Mouse (Mus musculus): Measurements from ENCODE around the gene Dnah17. TPM values are rescaled to one million over a fixed set of nuclear protein-coding genes. Genes with fewer than 3 reads are reported as not detected.

Dnah17 gene
- polyA plus RNA-seq, 1 experiment from 2014 or later = 0.04 TPM

DNA sequence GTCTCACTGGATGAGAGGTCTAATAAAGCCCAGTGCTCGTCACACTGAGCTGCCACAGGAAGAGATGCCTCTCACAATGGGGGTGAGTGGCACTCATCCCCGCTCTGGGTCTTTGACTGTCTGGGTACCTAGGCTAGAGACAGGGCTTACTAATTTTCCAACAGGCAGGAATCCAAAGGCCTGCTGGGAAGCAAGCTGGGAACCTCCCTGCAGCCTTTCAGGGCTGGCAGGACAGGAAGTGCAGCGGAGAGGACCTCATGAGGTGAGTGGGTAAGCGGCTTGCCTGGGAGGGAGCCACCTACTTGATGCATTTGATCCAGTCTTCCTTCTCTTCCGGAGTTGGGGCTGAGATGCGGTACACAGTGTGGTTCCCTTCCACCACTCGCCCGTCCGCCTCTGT, 38.3 kb upstream of the Dnah17 start:
- H3K9ac ChIP-seq (ENCODE audit: low read length) = no peak overlapping the region
- no peak overlapping the region for H3K4me3 ChIP-seq (ENCODE audit: low read depth, low read length)
- H3K4me1 ChIP-seq (replicated peaks; ENCODE audit: control insufficient read depth, insufficient read depth) = no peaks in the 10 kb centered on the region; the same call in 1 of the 2 replicates
- no peak for TF ChIP-seq CTCF (IDR thresholded peaks at IDR 0.05; ENCODE audit: low read depth)
- no peak for TF ChIP-seq EP300 (optimal IDR thresholded peaks at IDR 0.05)
- ATAC-seq (ENCODE audit: low FRiP score, low TSS enrichment) (no peak), DNase-seq (ENCODE audit: low spot score) (no peak)
- no peaks in the 10 kb centered on the region for H3K9me3 ChIP-seq (ENCODE audit: control insufficient read depth, low read length)
- no peaks in the 10 kb centered on the region for H3K27me3 ChIP-seq (ENCODE audit: control insufficient read depth, insufficient read depth, low read length)
- H3K27ac ChIP-seq (replicated peaks) = no peak overlapping the region
- WGBS = 83% methylated on average over 9 of the region's 9 CpGs
- no peak overlapping the region for H3K4me2 ChIP-seq (replicated peaks; ENCODE audit: low read depth)
- peaks cover 10% of the 10 kb centered on the region; the same call in 1 of the 2 replicates for H3K36me3 ChIP-seq (ENCODE audit: control insufficient read depth, insufficient read depth, low read length)

DNA sequence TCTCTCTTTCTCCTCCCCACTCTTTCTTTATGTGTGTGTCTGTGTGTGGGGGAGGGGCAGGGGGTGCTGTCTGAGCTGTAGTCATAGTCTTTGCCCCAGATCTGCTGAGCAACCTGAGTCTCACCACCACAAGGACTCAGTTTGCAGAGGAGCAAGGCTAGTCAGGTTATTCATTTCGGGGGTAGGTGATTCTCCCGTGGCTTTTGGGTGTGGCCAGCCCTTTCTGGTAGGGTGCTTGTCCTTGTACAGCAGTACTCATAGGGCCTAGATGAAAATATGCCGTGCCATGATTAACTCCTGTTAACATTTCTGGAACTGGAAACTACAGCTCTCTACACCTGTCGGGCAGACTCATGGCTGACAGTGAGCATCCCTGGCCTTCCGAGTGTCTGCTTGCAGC, 36.2 kb upstream of the Dnah17 start:
- 86% methylated on average over 5 of the region's 5 CpGs for WGBS
- Histone ChIP-seq H3K4me2 (replicated peaks; ENCODE audit: low read depth) (no peak overlapping the region), H3K4me1 (replicated peaks; ENCODE audit: control insufficient read depth, insufficient read depth) (no peaks in the 10 kb centered on the region; the same call in 1 of the 2 replicates), H3K4me3 (ENCODE audit: low read depth, low read length) (no peak overlapping the region), H3K36me3 (ENCODE audit: control insufficient read depth, insufficient read depth, low read length) (peaks cover 8% of the 10 kb centered on the region; the same call in 1 of the 2 replicates), H3K9me3 (ENCODE audit: control insufficient read depth, low read length) (no peaks in the 10 kb centered on the region), H3K27ac (replicated peaks) (no peak overlapping the region), H3K9ac (ENCODE audit: low read length) (no peak overlapping the region), H3K27me3 (ENCODE audit: control insufficient read depth, insufficient read depth, low read length) (no peaks in the 10 kb centered on the region)
- no peak for ATAC-seq (ENCODE audit: low FRiP score, low TSS enrichment)
- TF ChIP-seq CTCF (IDR thresholded peaks at IDR 0.05; ENCODE audit: low read depth) = no peak
- DNase-seq (ENCODE audit: low spot score) = no peak

DNA sequence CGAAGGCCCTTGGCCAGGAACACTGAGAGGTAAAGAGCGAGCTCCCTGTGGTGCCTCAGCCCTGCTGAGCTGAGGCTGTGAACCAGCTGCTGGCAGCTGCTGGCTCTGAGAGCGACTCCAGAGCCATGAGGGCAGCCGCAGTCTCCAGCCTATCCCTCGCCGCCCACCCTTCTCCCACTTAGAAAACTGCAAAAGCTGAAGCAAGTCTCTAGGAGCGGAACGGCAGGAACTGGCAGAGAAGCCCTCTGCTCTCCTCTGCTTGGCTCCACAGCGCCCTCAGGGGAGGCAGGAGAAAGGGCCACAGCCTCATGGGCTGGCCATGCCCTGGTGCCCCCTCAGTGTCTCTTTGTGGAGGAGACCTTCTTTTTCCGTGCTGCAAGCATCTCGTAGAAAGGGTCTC, 35.2 kb upstream of the Dnah17 start:
- ATAC-seq (ENCODE audit: low FRiP score, low TSS enrichment) (no peak), DNase-seq (ENCODE audit: low spot score) (no peak)
- Histone ChIP-seq H3K4me1 (replicated peaks; ENCODE audit: control insufficient read depth, insufficient read depth) (no peaks in the 10 kb centered on the region; the same call in 1 of the 2 replicates), H3K27me3 (ENCODE audit: control insufficient read depth, insufficient read depth, low read length) (no peaks in the 10 kb centered on the region), H3K4me3 (ENCODE audit: low read depth, low read length) (no peak overlapping the region), H3K9me3 (ENCODE audit: control insufficient read depth, low read length) (no peaks in the 10 kb centered on the region), H3K36me3 (ENCODE audit: control insufficient read depth, insufficient read depth, low read length) (peaks cover 8% of the 10 kb centered on the region; the same call in 1 of the 2 replicates), H3K27ac (replicated peaks) (no peak overlapping the region), H3K9ac (ENCODE audit: low read length) (no peak overlapping the region), H3K4me2 (replicated peaks; ENCODE audit: low read depth) (no peak overlapping the region)
- WGBS = 50% methylated on average over 11 of the region's 11 CpGs
- peak; percentile 54 for TF ChIP-seq CTCF (IDR thresholded peaks at IDR 0.05; ENCODE audit: low read depth)
- no peak for TF ChIP-seq EP300 (optimal IDR thresholded peaks at IDR 0.05)

DNA sequence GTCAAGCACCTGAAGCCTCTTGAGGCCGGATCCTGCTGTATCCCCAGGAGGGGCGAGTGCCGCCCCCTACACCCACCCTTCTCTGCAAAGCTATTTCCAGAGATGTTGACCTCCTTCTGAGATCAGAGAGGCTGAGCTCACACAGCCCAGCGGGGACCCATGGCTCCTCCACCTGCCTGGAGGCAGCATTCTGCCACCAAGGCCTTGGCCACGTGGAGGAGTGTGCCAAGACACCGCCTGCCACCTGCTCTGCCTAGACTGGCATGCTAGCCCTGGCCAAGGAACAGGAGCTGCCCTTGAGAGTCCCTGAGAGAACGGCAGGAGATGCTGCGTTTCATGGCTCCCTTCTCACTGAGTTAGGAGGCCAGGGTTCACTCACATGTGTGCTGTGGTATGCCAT, 34.1 kb upstream of the Dnah17 start:
- no peaks in the 10 kb centered on the region; the same call in 1 of the 2 replicates for H3K4me1 ChIP-seq (replicated peaks; ENCODE audit: control insufficient read depth, insufficient read depth)
- peak overlapping the region; percentile 36; the same call in 1 of the 2 replicates for H3K27ac ChIP-seq (replicated peaks)
- H3K9me3 ChIP-seq (ENCODE audit: control insufficient read depth, low read length) = no peaks in the 10 kb centered on the region
- H3K4me3 ChIP-seq (ENCODE audit: low read depth, low read length) = no peak overlapping the region
- DNase-seq (ENCODE audit: low spot score) (no peak), ATAC-seq (ENCODE audit: low FRiP score, low TSS enrichment) (no peak)
- H3K4me2 ChIP-seq (replicated peaks; ENCODE audit: low read depth) = no peak overlapping the region
- TF ChIP-seq EP300 (optimal IDR thresholded peaks at IDR 0.05) (no peak), CTCF (IDR thresholded peaks at IDR 0.05; ENCODE audit: low read depth) (no peak)
- 73% methylated on average over 8 of the region's 8 CpGs for WGBS
- H3K36me3 ChIP-seq (ENCODE audit: control insufficient read depth, insufficient read depth, low read length) = peaks cover 5% of the 10 kb centered on the region; the same call in 1 of the 2 replicates
- no peaks in the 10 kb centered on the region for H3K27me3 ChIP-seq (ENCODE audit: control insufficient read depth, insufficient read depth, low read length)
- no peak overlapping the region; the same call in 1 of the 2 replicates for H3K9ac ChIP-seq (ENCODE audit: low read length)

DNA sequence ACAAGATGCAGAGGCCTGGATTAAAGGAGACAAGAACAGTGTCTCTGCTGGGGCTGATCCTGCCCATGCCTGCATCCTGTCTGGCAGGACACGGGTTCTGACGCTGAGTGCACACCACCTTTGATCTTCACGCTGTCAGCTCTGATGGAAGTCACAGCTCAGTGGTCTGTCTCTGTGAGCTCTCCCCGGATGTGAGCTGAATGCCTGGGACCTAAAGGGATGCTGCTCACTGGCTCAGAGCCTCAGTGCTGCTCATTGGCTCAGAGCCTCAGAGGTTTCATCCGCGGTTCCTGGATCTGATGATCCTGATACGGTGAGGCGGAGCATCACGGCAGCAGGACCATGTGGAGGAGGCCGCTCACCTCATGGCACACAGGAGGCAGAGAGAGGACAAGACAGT, 31.8 kb upstream of the Dnah17 start:
- ATAC-seq (ENCODE audit: low FRiP score, low TSS enrichment) = no peak
- H3K4me1 ChIP-seq (replicated peaks; ENCODE audit: control insufficient read depth, insufficient read depth) = no peaks in the 10 kb centered on the region; the same call in 1 of the 2 replicates
- 65% methylated on average over 10 of the region's 10 CpGs for WGBS
- TF ChIP-seq EP300 (optimal IDR thresholded peaks at IDR 0.05) = no peak
- no peak for TF ChIP-seq CTCF (IDR thresholded peaks at IDR 0.05; ENCODE audit: low read depth)
- H3K9me3 ChIP-seq (ENCODE audit: control insufficient read depth, low read length) = no peaks in the 10 kb centered on the region
- H3K36me3 ChIP-seq (ENCODE audit: control insufficient read depth, insufficient read depth, low read length) = no peaks in the 10 kb centered on the region
- no peak overlapping the region for H3K27ac ChIP-seq (replicated peaks)
- no peaks in the 10 kb centered on the region for H3K27me3 ChIP-seq (ENCODE audit: control insufficient read depth, insufficient read depth, low read length)
- no peak overlapping the region for H3K9ac ChIP-seq (ENCODE audit: low read length)
- no peak overlapping the region for H3K4me3 ChIP-seq (ENCODE audit: low read depth, low read length)
- H3K4me2 ChIP-seq (replicated peaks; ENCODE audit: low read depth) = no peak overlapping the region
- no peak for DNase-seq (ENCODE audit: low spot score)

DNA sequence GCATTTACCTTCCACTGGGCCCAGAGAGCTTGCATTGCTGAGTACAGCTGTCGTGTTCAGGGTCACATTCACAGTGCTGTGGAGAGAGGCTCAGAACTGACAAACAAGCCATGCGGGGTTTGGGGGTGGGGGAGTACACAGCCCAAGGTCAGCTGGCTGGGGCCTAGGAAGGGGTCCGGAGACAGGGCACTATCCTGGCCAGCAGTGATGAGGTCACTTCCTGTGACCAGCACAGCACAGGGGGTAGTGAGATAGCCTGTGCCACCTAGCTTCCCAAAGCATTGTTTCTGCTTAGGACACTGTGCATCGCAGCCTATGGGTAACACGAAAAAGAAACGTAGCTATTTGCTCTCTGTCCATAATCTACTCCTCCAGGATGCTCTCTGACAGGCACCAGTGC, 30.8 kb upstream of the Dnah17 start:
- Histone ChIP-seq H3K4me1 (replicated peaks; ENCODE audit: control insufficient read depth, insufficient read depth) (no peaks in the 10 kb centered on the region; the same call in 1 of the 2 replicates), H3K4me3 (ENCODE audit: low read depth, low read length) (no peak overlapping the region), H3K27me3 (ENCODE audit: control insufficient read depth, insufficient read depth, low read length) (no peaks in the 10 kb centered on the region), H3K27ac (replicated peaks) (no peak overlapping the region), H3K9me3 (ENCODE audit: control insufficient read depth, low read length) (no peaks in the 10 kb centered on the region), H3K4me2 (replicated peaks; ENCODE audit: low read depth) (no peak overlapping the region), H3K9ac (ENCODE audit: low read length) (no peak overlapping the region), H3K36me3 (ENCODE audit: control insufficient read depth, insufficient read depth, low read length) (no peaks in the 10 kb centered on the region)
- TF ChIP-seq CTCF (IDR thresholded peaks at IDR 0.05; ENCODE audit: low read depth) (no peak), EP300 (optimal IDR thresholded peaks at IDR 0.05) (no peak)
- 68% methylated on average over 6 of the region's 6 CpGs for WGBS
- no peak for DNase-seq (ENCODE audit: low spot score)
- peak; percentile 43 for ATAC-seq (ENCODE audit: low FRiP score, low TSS enrichment)

Data from stomach, postnatal 0 days (tissue).